Mouse (Mus musculus) heart, embryonic 11.5 days (tissue): ENCODE measurements around the gene P3h3. TPM values are rescaled to one million over a fixed set of nuclear protein-coding genes. Genes with fewer than 3 reads are reported as not detected.
"Not testable (repeated sequence)": the region's sequence is repeated elsewhere in the genome, so short reads cannot be mapped to it uniquely, and the experiment has no call there.

Experiments used
- ATAC-seq: fragments of 200-750 bp; cut with Nextera tagmentation; replicated peaks from 2 replicates; pipeline ENCODE4 v1.8.0; 2017; ENCODE audit warnings: moderate library complexity; ENCODE audit not compliant: insufficient number of reproducible peaks, low FRiP score, low TSS enrichment
- H3K27ac ChIP-seq: fragments of 300-500 bp; sonication (generic); 2 replicates; pipeline ENCODE4 v1.5.1; 2014; ENCODE audit warnings: mild to moderate bottlenecking, low read depth, low read length
- H3K27me3 ChIP-seq: fragments of 300-500 bp; sonication (generic); 2 replicates; pipeline ENCODE4 v1.6.1; 2014; ENCODE audit warnings: mild to moderate bottlenecking, low read length, mixed read lengths; ENCODE audit not compliant: control insufficient read depth, insufficient read depth
- H3K36me3 ChIP-seq: fragments of 300-500 bp; sonication (generic); 2 replicates; pipeline ENCODE4 v1.6.1; 2014; ENCODE audit warnings: mild to moderate bottlenecking, low read length, moderate library complexity, mixed read lengths; ENCODE audit not compliant: control insufficient read depth, insufficient read depth
- H3K4me1 ChIP-seq: fragments of 300-500 bp; sonication (generic); 2 replicates; pipeline ENCODE4 v1.6.1; 2014; ENCODE audit warnings: low read length; ENCODE audit not compliant: control insufficient read depth, insufficient read depth
- H3K4me2 ChIP-seq: fragments of 300-500 bp; sonication (generic); 2 replicates; pipeline ENCODE4 v1.6.1; 2014; ENCODE audit warnings: mild to moderate bottlenecking, moderate library complexity
- H3K4me3 ChIP-seq: fragments of 300-500 bp; sonication (generic); 2 replicates; pipeline ENCODE4 v1.5.1; 2014; ENCODE audit warnings: low read depth, low read length
- H3K9ac ChIP-seq: fragments of 300-500 bp; sonication (generic); 2 replicates; pipeline ENCODE4 v1.6.1; 2014; ENCODE audit warnings: mild to moderate bottlenecking, low read depth, low read length, moderate library complexity
- H3K9me3 ChIP-seq: fragments of 300-500 bp; sonication (generic); replicated peaks from 2 replicates; pipeline ENCODE4 v1.6.1; 2016; ENCODE audit warnings: low read length; ENCODE audit not compliant: control insufficient read depth
- whole genome bisulfite sequencing: fragments of 180-500 bp; shearing (Covaris S2); extraction: QIAGEN DNeasy Blood & Tissue Kit; methylation state at CpG from one replicate; pipeline ENCODE4 v1.1.7; 2014; ENCODE audit not compliant: insufficient replicate concordance; 5-methylcytosine and 5-hydroxymethylcytosine counted together
- polyA plus RNA-seq: library from polyadenylated mRNA; unstranded; fragments of >200 nt; fragmentation: Nextera tagmentation; extraction: Ambion mirVana; gene quantifications from 2 replicates; pipeline ENCODE4 v1.2.1, GENCODE M21; 2014

The P3h3 gene
- polyA plus RNA-seq, 1 experiment from 2014 or later = 13.8 TPM

- Histone ChIP-seq H3K27me3 (no peaks in the 10 kb centered on the region), H3K9me3 (no peaks in the 10 kb centered on the region), H3K4me3 (no peak overlapping the region), H3K9ac (no peak overlapping the region), H3K27ac (no peak overlapping the region), H3K36me3 (no peaks in the 10 kb centered on the region), H3K4me1 (no peaks in the 10 kb centered on the region), H3K4me2 (no peak overlapping the region)
- 0 out of 2 replicates have a peak, but pooled peaks have one; percentile 43 for ATAC-seq
- WGBS = 13% methylated on average over 9 of the region's 9 CpGs
These were observed 10.2 kb downstream of the P3h3 start for GRCm38 (mm10) chr6:124847305-124847704.

- no peaks in the 10 kb centered on the region for H3K27me3 ChIP-seq
- no peaks in the 10 kb centered on the region for H3K9me3 ChIP-seq
- no peak for ATAC-seq
- H3K4me1 ChIP-seq = peaks cover 21% of the 10 kb centered on the region
- no peaks in the 10 kb centered on the region for H3K36me3 ChIP-seq
- peak within 1 kb of the TSS; percentile 52; the same call in 1 of the 2 replicates for H3K9ac ChIP-seq
- no peak within 1 kb of the TSS; the same call in 1 of the 2 replicates for H3K4me3 ChIP-seq
- H3K4me2 ChIP-seq = peak within 1 kb of the TSS; percentile 54
- WGBS = 19% methylated on average over 15 of the region's 15 CpGs
- H3K27ac ChIP-seq = peak within 1 kb of the TSS; percentile 54; the same call in 1 of the 2 replicates
These were observed 17.0 kb downstream of the P3h3 start, which contains the start of gene Gnb3 for GRCm38 (mm10) chr6:124840241-124841167. Gene Gnb3 (minus strand): TSS chr6:124840275.

GRCm38 (mm10) chr6:124839805-124840204 is 17.7 kb downstream of the P3h3 start:
- no peaks in the 10 kb centered on the region for H3K27me3 ChIP-seq
- no peaks in the 10 kb centered on the region for H3K9me3 ChIP-seq
- H3K27ac ChIP-seq = peak overlapping the region; percentile 54; the same call in 1 of the 2 replicates
- H3K4me3 ChIP-seq = no peak overlapping the region; the same call in 1 of the 2 replicates
- peaks cover 21% of the 10 kb centered on the region for H3K4me1 ChIP-seq
- 8% methylated on average over 8 of the region's 8 CpGs for WGBS
- H3K36me3 ChIP-seq = no peaks in the 10 kb centered on the region
- ATAC-seq = no peak
- H3K4me2 ChIP-seq = peak overlapping the region; percentile 54
- H3K9ac ChIP-seq = peak overlapping the region; percentile 52; the same call in 1 of the 2 replicates

GRCm38 (mm10) chr6:124836411-124836810 is 21.1 kb downstream of the P3h3 start:
- Histone ChIP-seq H3K9me3 (no peaks in the 10 kb centered on the region), H3K4me2 (no peak overlapping the region), H3K27ac (no peak overlapping the region), H3K4me3 (no peak overlapping the region), H3K4me1 (peaks cover 26% of the 10 kb centered on the region), H3K36me3 (peaks cover 6% of the 10 kb centered on the region; the same call in 1 of the 2 replicates), H3K27me3 (no peaks in the 10 kb centered on the region), H3K9ac (no peak overlapping the region)
- no peak for ATAC-seq
- WGBS = 75% methylated on average over 7 of the region's 7 CpGs

- H3K4me3 ChIP-seq = no peak overlapping the region
- peaks cover 24% of the 10 kb centered on the region for H3K4me1 ChIP-seq
- 44% methylated on average over 10 of the region's 10 CpGs for WGBS
- no peak for ATAC-seq
- H3K36me3 ChIP-seq = peaks cover 6% of the 10 kb centered on the region; the same call in 1 of the 2 replicates
- no peak overlapping the region for H3K4me2 ChIP-seq
- no peaks in the 10 kb centered on the region for H3K27me3 ChIP-seq
- no peaks in the 10 kb centered on the region for H3K9me3 ChIP-seq
- H3K9ac ChIP-seq = no peak overlapping the region
- H3K27ac ChIP-seq = no peak overlapping the region
These were observed 22.0 kb downstream of the P3h3 start for GRCm38 (mm10) chr6:124835531-124835930.

GRCm38 (mm10) chr6:124834512-124835081 is 23.0 kb downstream of the P3h3 start:
- 78% methylated on average over 6 of the region's 6 CpGs for WGBS
- ATAC-seq = no peak
- Histone ChIP-seq H3K4me2 (no peak overlapping the region), H3K27me3 (no peaks in the 10 kb centered on the region), H3K4me1 (peaks cover 15% of the 10 kb centered on the region), H3K9ac (no peak overlapping the region), H3K9me3 (no peaks in the 10 kb centered on the region), H3K27ac (no peak overlapping the region), H3K4me3 (no peak overlapping the region), H3K36me3 (peaks cover 6% of the 10 kb centered on the region; the same call in 1 of the 2 replicates)

GRCm38 (mm10) chr6:124831649-124832048 is 25.9 kb downstream of the P3h3 start:
- 93% methylated on average over 8 of the region's 8 CpGs for WGBS
- Histone ChIP-seq H3K27ac (no peak overlapping the region), H3K27me3 (no peaks in the 10 kb centered on the region), H3K4me2 (no peak overlapping the region), H3K4me3 (no peak overlapping the region), H3K9ac (no peak overlapping the region), H3K9me3 (no peaks in the 10 kb centered on the region), H3K36me3 (peaks cover 6% of the 10 kb centered on the region; the same call in 1 of the 2 replicates), H3K4me1 (peaks cover 19% of the 10 kb centered on the region)
- ATAC-seq = no peak

GRCm38 (mm10) chr6:124831199-124831598 is 26.4 kb downstream of the P3h3 start:
- H3K36me3 ChIP-seq, H3K27ac ChIP-seq, H3K27me3 ChIP-seq, ATAC-seq, H3K9me3 ChIP-seq: not testable (repeated sequence)
- Histone ChIP-seq H3K9ac (peak overlapping the region; percentile 39; the same call in 1 of the 2 replicates), H3K4me2 (peak overlapping the region; percentile 68), H3K4me1 (peaks cover 17% of the 10 kb centered on the region), H3K4me3 (peak overlapping the region; percentile 60)
- 93% methylated on average over 4 of the region's 4 CpGs for WGBS
